Mouse (Mus musculus) layer of hippocampus, postnatal 14 days (tissue): Measurements from ENCODE around the gene Crtap. TPM values are rescaled to one million over a fixed set of nuclear protein-coding genes. Genes with fewer than 3 reads are reported as not detected.

Source experiments
- DNase-seq, 2 experiments: peaks; one replicate each; pipeline ENCODE4 v3.0.0; 2021 to 2022; ENCODE audit warnings: low spot score in 2 of 2, mixed read lengths in 1 of 2
- long read RNA-seq, 2 experiments: library from polyadenylated mRNA; stranded (forward); transcript quantifications; one replicate each; pipeline ENCODE4 v2.0.0; 2021
- total RNA-seq, 2 experiments: library from RNA; stranded (reverse); gene quantifications; 2 replicates each; pipeline ENCODE4 v1.2.3; 2021

Gene Crtap
- total RNA-seq, result 10 to 100 TPM in 1 of 2 experiments, 1 to 10 TPM in 1; 7.9 to 10.3 TPM
- long read RNA-seq, experiment 1, transcript Crtap-201 (7 exons, 1,674 nt), result major isoform, 7 of 7 reads
- long read RNA-seq, experiment 1, partial matches to known transcripts, result 0 of 7 reads
- long read RNA-seq, experiment 1, other reads (novel, unspliced or antisense), result 0 of 7 reads
- long read RNA-seq, experiment 2, transcript Crtap-201 (7 exons, 1,674 nt), result major isoform, 15 of 16 reads
- long read RNA-seq, experiment 2, partial matches to known transcripts, result 1 of 16 reads
- long read RNA-seq, experiment 2, other reads (novel, unspliced or antisense), result 0 of 16 reads

- peak in 1 of 2 experiments; percentile 39 for DNase-seq
Observed at GRCm38 (mm10) chr9:114389905-114390748, at the start of gene Crtap. Gene Crtap (minus strand): TSS chr9:114390675.

- no peak for DNase-seq
Observed at GRCm38 (mm10) chr9:114435668-114436067, 45.2 kb upstream of the Crtap start.

- no peak for DNase-seq
Observed at GRCm38 (mm10) chr9:114428103-114428834, 37.8 kb upstream of the Crtap start.

- no peak for DNase-seq
Observed at GRCm38 (mm10) chr9:114427425-114427824, 37.0 kb upstream of the Crtap start.

- no peak for DNase-seq
Observed at GRCm38 (mm10) chr9:114426201-114426600, 35.7 kb upstream of the Crtap start.

GRCm38 (mm10) chr9:114425576-114425975, 35.1 kb upstream of the Crtap start:
- DNase-seq, result no peak

GRCm38 (mm10) chr9:114421797-114422196, 31.3 kb upstream of the Crtap start:
- DNase-seq, result no peak

GRCm38 (mm10) chr9:114421045-114421444, 30.6 kb upstream of the Crtap start:
- no peak for DNase-seq

GRCm38 (mm10) chr9:114420443-114420842, 30.0 kb upstream of the Crtap start:
- DNase-seq, result no peak

GRCm38 (mm10) chr9:114418187-114418586, 27.7 kb upstream of the Crtap start:
- no peak for DNase-seq

- no peak for DNase-seq
Observed at GRCm38 (mm10) chr9:114416646-114417517, 26.4 kb upstream of the Crtap start.

GRCm38 (mm10) chr9:114415701-114416100, 25.2 kb upstream of the Crtap start:
- DNase-seq, result peak; percentile 35 to 43

- no peak for DNase-seq
Observed at GRCm38 (mm10) chr9:114413866-114414265, 23.4 kb upstream of the Crtap start.

GRCm38 (mm10) chr9:114412406-114412805, 21.9 kb upstream of the Crtap start:
- DNase-seq, result no peak

GRCm38 (mm10) chr9:114411295-114411694, 20.8 kb upstream of the Crtap start:
- no peak for DNase-seq

GRCm38 (mm10) chr9:114410313-114410862, 19.9 kb upstream of the Crtap start:
- no peak for DNase-seq

- DNase-seq, result no peak
Observed at GRCm38 (mm10) chr9:114407676-114408075, 17.2 kb upstream of the Crtap start.

- DNase-seq, result no peak
Observed at GRCm38 (mm10) chr9:114401685-114402080, 11.2 kb upstream of the Crtap start.

GRCm38 (mm10) chr9:114400949-114401684, 10.6 kb upstream of the Crtap start, which contains the start of the genes Glb1 and Tmppe:
Gene Glb1 (plus strand): TSS chr9:114401076.
Gene Tmppe (plus strand): TSS chr9:114401105.
- peak; percentile 73 to 76 for DNase-seq

- no peak for DNase-seq
Observed at GRCm38 (mm10) chr9:114400588-114400948, 10.1 kb upstream of the Crtap start.
